Mouse (Mus musculus): ENCODE results near the gene Ttll5.

DNA sequence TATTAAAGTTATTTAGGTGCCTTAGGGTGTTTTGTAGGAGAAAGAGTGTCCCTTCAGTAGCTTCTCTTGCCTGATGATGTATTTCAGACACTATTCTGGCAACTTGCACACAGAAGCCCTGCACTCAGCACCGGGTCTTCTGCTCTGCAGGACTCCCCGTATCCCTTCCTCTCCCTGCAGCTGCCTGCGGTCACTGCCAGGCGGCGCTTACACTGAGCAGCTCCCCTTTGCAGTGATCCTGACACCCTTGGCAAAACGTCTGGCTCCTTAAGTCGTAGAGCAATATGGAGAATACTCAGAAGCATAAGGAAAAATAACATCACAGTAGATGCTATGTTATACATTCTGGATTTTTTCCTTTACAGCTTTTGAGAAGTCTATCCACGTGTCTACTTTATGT, 130.6 kb downstream of the Ttll5 start:
- TF ChIP-seq FLI1 (IDR thresholded peaks at IDR 0.05; ENCODE audit: low read length): no peak
- TF ChIP-seq GATA1 (IDR thresholded peaks at IDR 0.05; ENCODE audit: borderline replicate concordance, low read length): no peak
